Mouse (Mus musculus): ENCODE measurements around the gene Mst1. TPM values are rescaled to one million over a fixed set of nuclear protein-coding genes. Genes with fewer than 3 reads are reported as not detected.

The Mst1 gene
- polyA plus RNA-seq, 1 experiment from 2014 or later = 62.0 TPM

- ATAC-seq (ENCODE audit: low read depth) = no peak
- 94% methylated on average over 7 of the region's 7 CpGs for WGBS (ENCODE audit: insufficient replicate concordance)
- peaks cover 46% of the 10 kb centered on the region for H3K4me1 ChIP-seq (ENCODE audit: control insufficient read depth, low read depth, low read length)
- H3K9me3 ChIP-seq (replicated peaks; ENCODE audit: control insufficient read depth, low read length) = no peaks in the 10 kb centered on the region
- H3K27me3 ChIP-seq (ENCODE audit: control insufficient read depth, insufficient read depth, low read depth, low read length) = no peaks in the 10 kb centered on the region
- H3K4me2 ChIP-seq (ENCODE audit: low read depth, low read length) = no peak overlapping the region
- no peak overlapping the region for H3K9ac ChIP-seq (ENCODE audit: low read depth, low read length)
- H3K27ac ChIP-seq (ENCODE audit: low read length) = no peak overlapping the region
- no peak overlapping the region for H3K4me3 ChIP-seq (ENCODE audit: low read depth, low read length)
- peaks cover 72% of the 10 kb centered on the region for H3K36me3 ChIP-seq (ENCODE audit: control insufficient read depth, insufficient read depth)
Measured at GRCm38 (mm10) chr9:108090611-108091120, 10.4 kb downstream of the Mst1 start.

- Histone ChIP-seq H3K27ac (ENCODE audit: low read length) (peak overlapping the region; percentile 100), H3K36me3 (ENCODE audit: control insufficient read depth, insufficient read depth) (peaks cover 46% of the 10 kb centered on the region)
Measured at GRCm38 (mm10) chr9:108093586-108093985, 13.3 kb downstream of the Mst1 start.

DNA sequence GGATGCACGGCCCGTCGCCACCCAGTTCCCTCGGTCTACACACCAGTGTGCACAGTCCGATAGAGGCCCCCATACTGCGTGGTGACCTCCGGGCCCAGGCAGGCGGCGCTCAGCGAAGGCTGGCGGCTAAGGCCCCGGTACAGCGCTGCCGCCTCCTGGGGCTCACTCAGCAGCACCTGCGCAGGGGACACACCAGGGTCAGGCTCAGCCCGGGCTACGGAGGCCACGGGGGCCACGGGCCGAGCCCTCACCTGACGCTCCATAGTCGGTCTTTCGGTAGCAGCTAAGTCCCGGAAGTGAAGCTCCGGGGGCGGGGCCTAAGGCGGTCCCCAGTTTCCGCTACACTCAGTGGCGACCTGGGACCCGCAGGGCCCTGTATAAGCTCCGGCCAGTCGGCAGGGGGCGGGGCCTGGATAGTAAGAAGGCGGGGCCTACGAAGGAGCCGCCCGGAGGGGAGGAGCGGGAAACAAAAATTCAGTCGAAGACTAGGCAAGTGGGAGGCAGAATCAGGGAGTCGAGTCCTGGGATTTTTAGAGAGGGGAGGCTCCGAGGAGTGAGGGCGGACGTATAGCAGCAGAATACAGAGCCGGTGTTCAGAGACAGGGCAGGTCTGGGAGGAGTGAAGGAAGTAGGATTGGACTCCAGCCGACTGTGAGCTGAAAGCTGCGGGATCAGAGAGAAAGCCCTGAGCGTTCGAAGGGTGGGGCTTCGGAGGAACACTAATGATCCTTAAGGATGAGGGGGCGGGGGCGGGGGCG, 14.1 kb downstream of the Mst1 start, which contains the start of gene Apeh:
Gene Apeh, minus strand, starts transcription at position 423 of the 758 bp plus-strand sequence.
- Histone ChIP-seq H3K9me3 (replicated peaks; ENCODE audit: control insufficient read depth, low read length) (no peaks in the 10 kb centered on the region), H3K9ac (ENCODE audit: low read depth, low read length) (peak within 1 kb of the TSS; percentile 99), H3K4me1 (ENCODE audit: control insufficient read depth, low read depth, low read length) (peaks cover 59% of the 10 kb centered on the region), H3K36me3 (ENCODE audit: control insufficient read depth, insufficient read depth) (peaks cover 38% of the 10 kb centered on the region), H3K27me3 (ENCODE audit: control insufficient read depth, insufficient read depth, low read depth, low read length) (no peaks in the 10 kb centered on the region), H3K4me2 (ENCODE audit: low read depth, low read length) (peak within 1 kb of the TSS; percentile 94), H3K27ac (ENCODE audit: low read length) (peak within 1 kb of the TSS; percentile 100), H3K4me3 (ENCODE audit: low read depth, low read length) (peak within 1 kb of the TSS; percentile 80)
- WGBS (ENCODE audit: insufficient replicate concordance) = under 1% methylated on average over 52 of the region's 52 CpGs
- ATAC-seq (ENCODE audit: low read depth) = peak; percentile 83

More at GRCm38 (mm10) chr9:108093586-108093985, 13.3 kb downstream of the Mst1 start:
- Histone ChIP-seq H3K9me3 (replicated peaks; ENCODE audit: control insufficient read depth, low read length) (no peaks in the 10 kb centered on the region), H3K4me1 (ENCODE audit: control insufficient read depth, low read depth, low read length) (peaks cover 54% of the 10 kb centered on the region), H3K4me2 (ENCODE audit: low read depth, low read length) (peak overlapping the region; percentile 94), H3K9ac (ENCODE audit: low read depth, low read length) (peak overlapping the region; percentile 99), H3K27me3 (ENCODE audit: control insufficient read depth, insufficient read depth, low read depth, low read length) (no peaks in the 10 kb centered on the region), H3K4me3 (ENCODE audit: low read depth, low read length) (peak overlapping the region; percentile 80)
- no peak for ATAC-seq (ENCODE audit: low read depth)
- 39% methylated on average over 10 of the region's 10 CpGs for WGBS (ENCODE audit: insufficient replicate concordance)

- Histone ChIP-seq H3K4me1 (ENCODE audit: control insufficient read depth, low read depth, low read length) (peaks cover 61% of the 10 kb centered on the region), H3K4me3 (ENCODE audit: low read depth, low read length) (peak overlapping the region; percentile 80), H3K27me3 (ENCODE audit: control insufficient read depth, insufficient read depth, low read depth, low read length) (no peaks in the 10 kb centered on the region), H3K9me3 (replicated peaks; ENCODE audit: control insufficient read depth, low read length) (no peaks in the 10 kb centered on the region), H3K36me3 (ENCODE audit: control insufficient read depth, insufficient read depth) (peaks cover 32% of the 10 kb centered on the region), H3K4me2 (ENCODE audit: low read depth, low read length) (peak overlapping the region; percentile 94), H3K9ac (ENCODE audit: low read depth, low read length) (peak overlapping the region; percentile 99), H3K27ac (ENCODE audit: low read length) (peak overlapping the region; percentile 100)
- under 1% methylated on average over 16 of the region's 16 CpGs for WGBS (ENCODE audit: insufficient replicate concordance)
- ATAC-seq (ENCODE audit: low read depth) = peak; percentile 86
Measured at GRCm38 (mm10) chr9:108094998-108095411, 14.8 kb downstream of the Mst1 start.

GRCm38 (mm10) chr9:108095518-108095917, 15.3 kb downstream of the Mst1 start:
- Histone ChIP-seq H3K4me1 (ENCODE audit: control insufficient read depth, low read depth, low read length) (peaks cover 61% of the 10 kb centered on the region), H3K4me2 (ENCODE audit: low read depth, low read length) (peak overlapping the region; percentile 94), H3K9ac (ENCODE audit: low read depth, low read length) (peak overlapping the region; percentile 99), H3K4me3 (ENCODE audit: low read depth, low read length) (peak overlapping the region; percentile 80), H3K36me3 (ENCODE audit: control insufficient read depth, insufficient read depth) (peaks cover 26% of the 10 kb centered on the region), H3K27ac (ENCODE audit: low read length) (peak overlapping the region; percentile 100), H3K27me3 (ENCODE audit: control insufficient read depth, insufficient read depth, low read depth, low read length) (no peaks in the 10 kb centered on the region), H3K9me3 (replicated peaks; ENCODE audit: control insufficient read depth, low read length) (no peaks in the 10 kb centered on the region)
- WGBS (ENCODE audit: insufficient replicate concordance) = under 1% methylated on average over 3 of the region's 3 CpGs
- ATAC-seq (ENCODE audit: low read depth) = peak; percentile 16

DNA sequence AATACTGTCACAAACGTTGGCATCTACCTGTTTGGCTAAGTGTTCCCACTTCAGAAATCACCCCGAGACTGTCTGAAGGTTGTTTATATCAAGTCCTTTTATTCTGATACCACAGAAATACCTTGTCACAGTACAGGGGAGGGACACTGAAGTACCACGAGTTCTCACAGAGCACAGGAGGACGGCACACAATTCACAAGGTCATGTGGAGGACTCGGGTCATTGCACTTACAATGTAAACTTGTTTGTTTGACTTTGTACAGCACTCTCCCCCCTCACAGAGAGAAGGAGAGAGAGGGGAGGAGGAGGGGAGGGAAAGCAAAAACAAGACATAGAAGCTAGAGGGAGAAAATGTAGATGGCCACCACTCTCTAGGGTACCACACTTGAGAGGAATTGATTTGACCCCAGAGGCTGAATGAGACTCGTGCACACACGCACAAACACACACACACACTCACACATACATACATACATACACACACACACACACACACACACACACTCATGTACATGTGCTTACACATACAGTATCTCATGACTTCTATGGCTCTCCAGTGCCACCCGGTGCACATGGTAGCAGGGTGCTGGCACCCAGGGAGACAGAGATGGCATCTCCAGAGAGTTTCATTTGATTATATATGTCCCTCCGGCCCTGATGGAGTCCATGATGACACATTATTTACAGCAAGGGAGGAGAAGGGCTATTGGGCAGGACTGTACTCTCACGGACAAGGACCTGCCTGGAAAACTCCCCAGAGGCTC, 15.9 kb downstream of the Mst1 start:
- Histone ChIP-seq H3K4me1 (ENCODE audit: control insufficient read depth, low read depth, low read length) (peaks cover 59% of the 10 kb centered on the region), H3K27me3 (ENCODE audit: control insufficient read depth, insufficient read depth, low read depth, low read length) (no peaks in the 10 kb centered on the region), H3K9me3 (replicated peaks; ENCODE audit: control insufficient read depth, low read length) (no peaks in the 10 kb centered on the region), H3K4me2 (ENCODE audit: low read depth, low read length) (peak overlapping the region; percentile 94), H3K27ac (ENCODE audit: low read length) (peak overlapping the region; percentile 100), H3K36me3 (ENCODE audit: control insufficient read depth, insufficient read depth) (peaks cover 20% of the 10 kb centered on the region), H3K4me3 (ENCODE audit: low read depth, low read length) (peak overlapping the region; percentile 80), H3K9ac (ENCODE audit: low read depth, low read length) (peak overlapping the region; percentile 99)
- peak; percentile 8; the same call in 1 of the 2 replicates for ATAC-seq (ENCODE audit: low read depth)
- WGBS (ENCODE audit: insufficient replicate concordance) = 33% methylated on average over 10 of the region's 10 CpGs

GRCm38 (mm10) chr9:108099619-108100018, 19.4 kb downstream of the Mst1 start:
- Histone ChIP-seq H3K4me1 (ENCODE audit: control insufficient read depth, low read depth, low read length) (peaks cover 45% of the 10 kb centered on the region), H3K9ac (ENCODE audit: low read depth, low read length) (no peak overlapping the region)

GRCm38 (mm10) chr9:108104766-108105548, 24.7 kb downstream of the Mst1 start:
- 36% methylated on average over 31 of the region's 31 CpGs for WGBS (ENCODE audit: insufficient replicate concordance)

More at GRCm38 (mm10) chr9:108099619-108100018, 19.4 kb downstream of the Mst1 start:
- WGBS (ENCODE audit: insufficient replicate concordance) = 88% methylated on average over 8 of the region's 8 CpGs
- ATAC-seq (ENCODE audit: low read depth) = no peak
- no peaks in the 10 kb centered on the region for H3K27me3 ChIP-seq (ENCODE audit: control insufficient read depth, insufficient read depth, low read depth, low read length)
- H3K36me3 ChIP-seq (ENCODE audit: control insufficient read depth, insufficient read depth) = 0 out of 2 replicates have a peak, but pooled peaks cover 3% of the 10 kb centered on the region
- peak overlapping the region; percentile 16; the same call in 1 of the 2 replicates for H3K27ac ChIP-seq (ENCODE audit: low read length)
- no peak overlapping the region for H3K4me2 ChIP-seq (ENCODE audit: low read depth, low read length)
- no peaks in the 10 kb centered on the region for H3K9me3 ChIP-seq (replicated peaks; ENCODE audit: control insufficient read depth, low read length)
- no peak overlapping the region for H3K4me3 ChIP-seq (ENCODE audit: low read depth, low read length)

More at GRCm38 (mm10) chr9:108104766-108105548, 24.7 kb downstream of the Mst1 start:
- H3K4me3 ChIP-seq (ENCODE audit: low read depth, low read length) = peak overlapping the region; percentile 28
- H3K9me3 ChIP-seq (replicated peaks; ENCODE audit: control insufficient read depth, low read length) = no peaks in the 10 kb centered on the region
- peaks cover 22% of the 10 kb centered on the region for H3K4me1 ChIP-seq (ENCODE audit: control insufficient read depth, low read depth, low read length)
- H3K27ac ChIP-seq (ENCODE audit: low read length) = peak overlapping the region; percentile 23
- H3K4me2 ChIP-seq (ENCODE audit: low read depth, low read length) = peak overlapping the region; percentile 63
- peaks cover 5% of the 10 kb centered on the region; the same call in 1 of the 2 replicates for H3K27me3 ChIP-seq (ENCODE audit: control insufficient read depth, insufficient read depth, low read depth, low read length)
- no peaks in the 10 kb centered on the region for H3K36me3 ChIP-seq (ENCODE audit: control insufficient read depth, insufficient read depth)
- peak overlapping the region; percentile 32 for H3K9ac ChIP-seq (ENCODE audit: low read depth, low read length)
- peak; percentile 65 for ATAC-seq (ENCODE audit: low read depth)
